Mouse (Mus musculus) spleen, postnatal 4 days (tissue): ENCODE results near the gene Inpp5b.
"Not testable (repeated sequence)": the region's sequence is repeated elsewhere in the genome, so short reads cannot be mapped to it uniquely, and the experiment has no call there.

ENCODE experiments used
- DNase-seq, 2 experiments: peaks; one replicate each; pipeline ENCODE4 v3.0.0; 2022; ENCODE audit warnings: low spot score in 2 of 2

Inpp5b gene

GRCm38 (mm10) chr4:124741376-124742343 lies at the start of gene Inpp5b:
Gene Inpp5b, plus strand, starts transcription at chr4:124741850.
- DNase-seq = peak; percentile 72 to 84

GRCm38 (mm10) chr4:124692416-124692861 lies 49.2 kb upstream of the Inpp5b start:
- no peak for DNase-seq

- DNase-seq = peak; percentile 81 to 91
Observed at GRCm38 (mm10) chr4:124693135-124693894, 48.3 kb upstream of the Inpp5b start, which contains the start of gene Utp11. Gene Utp11, minus strand, starts transcription at chr4:124693600.

GRCm38 (mm10) chr4:124694572-124694971 lies 47.1 kb upstream of the Inpp5b start:
- no peak for DNase-seq

- no peak for DNase-seq
Observed at GRCm38 (mm10) chr4:124695786-124696516, 45.7 kb upstream of the Inpp5b start.

- DNase-seq = no peak
Observed at GRCm38 (mm10) chr4:124699791-124700190, 41.9 kb upstream of the Inpp5b start.

GRCm38 (mm10) chr4:124700248-124700971 lies 41.2 kb upstream of the Inpp5b start, which contains the start of gene Fhl3:
Gene Fhl3, plus strand, starts transcription at chr4:124700701.
- peak; percentile 64 to 77 for DNase-seq

- peak in 1 of 2 experiments; percentile 25 for DNase-seq
Observed at GRCm38 (mm10) chr4:124701052-124701845, 40.4 kb upstream of the Inpp5b start.

GRCm38 (mm10) chr4:124701916-124702315 lies 39.7 kb upstream of the Inpp5b start:
- no peak for DNase-seq

GRCm38 (mm10) chr4:124703406-124703805 lies 38.2 kb upstream of the Inpp5b start:
- DNase-seq = no peak

- DNase-seq = no peak
Observed at GRCm38 (mm10) chr4:124703881-124704796, 37.5 kb upstream of the Inpp5b start.

- no peak for DNase-seq
Observed at GRCm38 (mm10) chr4:124704797-124705474, 36.7 kb upstream of the Inpp5b start.

GRCm38 (mm10) chr4:124705661-124706269 lies 35.9 kb upstream of the Inpp5b start:
- DNase-seq = no peak

GRCm38 (mm10) chr4:124707381-124708199 lies 34.1 kb upstream of the Inpp5b start:
- DNase-seq = not testable (repeated sequence)

GRCm38 (mm10) chr4:124708200-124708517 lies 33.5 kb upstream of the Inpp5b start:
- not testable (repeated sequence) for DNase-seq

- DNase-seq = peak; percentile 76 to 86
Observed at GRCm38 (mm10) chr4:124708518-124709477, 32.9 kb upstream of the Inpp5b start.
